Mouse (Mus musculus) kidney, embryonic 16.5 days (tissue): ENCODE measurements around the gene Pdzph1. TPM values are rescaled to one million over a fixed set of nuclear protein-coding genes. Genes with fewer than 3 reads are reported as not detected.

Experiments
- ATAC-seq: fragments of 200-750 bp; cut with Nextera tagmentation; 2 replicates; pipeline ENCODE4 v1.8.0; 2017; ENCODE audit warnings: moderate TSS enrichment; ENCODE audit not compliant: low FRiP score, low TSS enrichment
- H3K27ac ChIP-seq: fragments of 300-500 bp; sonication (generic); 2 replicates; pipeline ENCODE4 v1.5.1; 2014; ENCODE audit warnings: low read length
- H3K27me3 ChIP-seq: fragments of 300-500 bp; sonication (generic); 2 replicates; pipeline ENCODE4 v1.6.1; 2014; ENCODE audit warnings: low read length, control low read depth, mixed read lengths; ENCODE audit not compliant: insufficient read depth
- H3K36me3 ChIP-seq: fragments of 300-500 bp; sonication (generic); 2 replicates; pipeline ENCODE4 v1.6.1; 2014; ENCODE audit warnings: low read length, control low read depth, mixed read lengths; ENCODE audit not compliant: insufficient read depth
- H3K4me1 ChIP-seq: fragments of 300-500 bp; sonication (generic); 2 replicates; pipeline ENCODE4 v1.6.1; 2014; ENCODE audit warnings: low read length, control low read depth, mixed read lengths; ENCODE audit not compliant: insufficient read depth
- H3K4me2 ChIP-seq: fragments of 300-500 bp; sonication (generic); replicated peaks from 2 replicates; pipeline ENCODE4 v1.6.1; 2014; ENCODE audit warnings: low read depth, low read length
- H3K4me3 ChIP-seq: fragments of 300-500 bp; sonication (generic); 2 replicates; pipeline ENCODE4 v1.5.1; 2014; ENCODE audit warnings: mild to moderate bottlenecking, low read length
- H3K9ac ChIP-seq: fragments of 300-500 bp; sonication (generic); replicated peaks from 2 replicates; pipeline ENCODE4 v1.6.1; 2014; ENCODE audit warnings: low read length
- H3K9me3 ChIP-seq: fragments of 300-500 bp; sonication (generic); 2 replicates; pipeline ENCODE4 v1.6.1; 2016; ENCODE audit warnings: low read length, control low read depth
- WGBS: fragments of 180-500 bp; shearing (Covaris S2); extraction: QIAGEN DNeasy Blood & Tissue Kit; methylation state at CpG from one replicate; pipeline ENCODE4 v1.1.7; 2014; 5-methylcytosine and 5-hydroxymethylcytosine counted together
- polyA plus RNA-seq: library from polyadenylated mRNA; unstranded; fragments of >200 nt; fragmentation: Nextera tagmentation; extraction: Ambion mirVana; gene quantifications from 2 replicates; pipeline ENCODE4 v1.2.1, GENCODE M21; 2015

Pdzph1 gene
- not detected in 2 replicates for polyA plus RNA-seq

DNA sequence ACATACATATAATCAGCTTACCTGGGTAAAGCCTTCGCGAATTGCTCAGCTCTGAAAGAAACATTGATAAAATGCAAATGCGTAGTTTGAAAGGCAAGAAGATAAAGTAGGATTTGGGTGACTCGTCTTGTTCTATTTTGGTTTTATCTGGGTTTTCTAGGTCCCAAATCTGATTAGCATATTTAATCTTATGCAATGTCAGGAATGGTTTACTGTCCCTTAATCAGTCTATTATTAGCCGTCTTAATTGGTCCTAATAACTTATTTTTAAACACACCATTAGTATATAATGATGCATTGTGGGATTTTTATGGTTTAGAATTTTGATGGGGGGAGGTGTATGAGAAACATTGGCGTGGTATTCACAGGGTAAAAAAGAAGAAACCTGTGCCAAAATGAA is at the start of gene Pdzph1:
Gene Pdzph1 (minus strand): TSS at position 101 of the 400 bp plus-strand sequence.
- H3K27me3 ChIP-seq: no peaks in the 10 kb centered on the region
- H3K9me3 ChIP-seq: no peaks in the 10 kb centered on the region
- no peak within 1 kb of the TSS for H3K9ac ChIP-seq
- no peak within 1 kb of the TSS for H3K4me2 ChIP-seq
- no peaks in the 10 kb centered on the region for H3K4me1 ChIP-seq
- H3K27ac ChIP-seq: no peak within 1 kb of the TSS
- WGBS: 90% methylated on average over 6 of the region's 6 CpGs
- no peak within 1 kb of the TSS for H3K4me3 ChIP-seq
- no peaks in the 10 kb centered on the region for H3K36me3 ChIP-seq
- no peak for ATAC-seq

DNA sequence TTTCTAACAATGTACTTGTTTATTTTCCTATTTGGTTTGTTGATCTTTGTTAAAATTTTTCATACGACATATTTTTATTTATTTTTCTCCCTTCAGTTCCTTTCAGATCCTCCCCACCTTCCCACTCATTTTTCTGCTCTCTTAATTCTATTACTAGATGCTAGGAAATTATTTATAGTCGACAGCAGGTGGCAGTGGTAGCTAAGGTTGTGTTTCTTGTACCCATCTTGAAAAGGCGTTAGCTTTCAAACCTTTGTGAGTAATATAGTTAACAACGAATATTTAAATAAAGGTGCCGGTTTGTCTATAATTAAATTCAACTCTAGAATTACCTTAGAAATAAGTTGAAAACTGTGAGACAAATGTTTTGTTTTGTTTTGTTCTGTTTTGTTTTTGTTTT is 48.6 kb upstream of the Pdzph1 start:
- Histone ChIP-seq H3K9ac (no peak overlapping the region), H3K9me3 (no peaks in the 10 kb centered on the region), H3K27ac (no peak overlapping the region), H3K4me3 (no peak overlapping the region), H3K4me2 (no peak overlapping the region), H3K27me3 (no peaks in the 10 kb centered on the region), H3K36me3 (no peaks in the 10 kb centered on the region), H3K4me1 (no peaks in the 10 kb centered on the region)
- whole genome bisulfite sequencing: 41% methylated on average over 5 of the region's 5 CpGs
- no peak for ATAC-seq

DNA sequence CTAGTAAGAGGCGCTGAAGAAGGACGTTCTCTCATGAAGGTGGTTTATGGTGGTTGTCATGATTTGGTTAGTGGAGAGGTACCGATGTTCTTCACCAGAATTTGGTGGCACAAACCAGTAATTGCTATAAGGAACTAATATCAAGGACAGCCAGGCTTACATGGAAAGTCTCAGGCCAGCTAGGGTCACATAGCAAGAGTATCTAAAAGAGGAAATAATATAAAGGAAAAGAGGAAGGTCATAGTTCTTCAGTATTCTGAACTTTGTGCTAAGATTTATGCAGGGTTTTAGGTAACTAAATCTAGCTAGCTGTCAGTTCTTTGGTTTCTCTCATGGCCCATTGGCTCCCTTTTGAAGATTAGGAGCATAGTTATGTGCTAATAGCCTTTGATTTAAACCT is 42.3 kb upstream of the Pdzph1 start:
- H3K4me1 ChIP-seq: peaks cover 5% of the 10 kb centered on the region; the same call in 1 of the 2 replicates
- H3K9ac ChIP-seq: no peak overlapping the region
- H3K9me3 ChIP-seq: no peaks in the 10 kb centered on the region
- H3K27me3 ChIP-seq: no peaks in the 10 kb centered on the region
- H3K27ac ChIP-seq: no peak overlapping the region
- 33% methylated on average over 3 of the region's 3 CpGs for WGBS
- ATAC-seq: no peak; the same call in 1 of the 2 replicates
- no peaks in the 10 kb centered on the region for H3K36me3 ChIP-seq
- H3K4me2 ChIP-seq: no peak overlapping the region
- no peak overlapping the region for H3K4me3 ChIP-seq

DNA sequence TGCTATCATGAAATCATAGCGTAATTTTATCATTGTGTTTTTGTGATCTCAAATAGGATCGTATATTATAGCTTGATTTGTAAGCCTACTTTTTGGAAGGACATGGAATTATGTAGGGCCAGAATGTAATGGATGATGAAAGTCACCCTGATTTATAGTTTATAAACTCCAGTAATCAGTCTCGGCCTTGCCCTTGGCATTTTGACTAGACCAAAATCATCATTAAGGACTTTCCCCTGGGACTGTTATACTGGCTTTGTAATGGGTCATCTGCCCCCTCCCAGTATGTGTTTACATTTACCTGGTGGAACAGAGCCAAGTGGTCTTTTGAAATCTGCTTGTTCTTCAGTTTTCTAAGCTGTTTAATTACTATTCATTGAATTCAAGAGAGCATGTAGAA is 35.2 kb upstream of the Pdzph1 start:
- H3K9ac ChIP-seq: no peak overlapping the region
- H3K9me3 ChIP-seq: no peaks in the 10 kb centered on the region
- no peaks in the 10 kb centered on the region for H3K36me3 ChIP-seq
- WGBS: 61% methylated on average over 3 of the region's 3 CpGs
- H3K27ac ChIP-seq: no peak overlapping the region
- H3K4me1 ChIP-seq: peaks cover 16% of the 10 kb centered on the region
- no peak overlapping the region for H3K4me3 ChIP-seq
- ATAC-seq: no peak
- H3K4me2 ChIP-seq: no peak overlapping the region
- no peaks in the 10 kb centered on the region for H3K27me3 ChIP-seq

DNA sequence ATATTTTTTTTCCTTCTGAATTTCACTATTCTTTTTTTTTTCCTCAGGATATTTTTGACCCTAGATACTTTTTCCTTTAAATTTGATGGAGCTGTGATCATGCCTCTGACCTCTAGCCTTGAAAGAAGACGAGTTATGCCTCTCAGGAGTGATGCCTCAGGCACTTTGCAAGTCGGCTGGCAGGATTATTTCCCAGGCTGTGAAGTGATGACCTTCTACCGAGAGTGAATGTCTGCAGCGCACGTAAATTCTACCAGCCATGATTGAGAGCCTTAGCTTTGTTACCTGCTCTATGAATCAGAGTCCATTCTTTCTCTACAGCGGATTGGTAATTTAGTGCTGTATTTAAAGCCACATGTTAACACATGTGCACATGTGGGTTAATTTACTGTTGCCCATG is 33.3 kb upstream of the Pdzph1 start:
- H3K27me3 ChIP-seq: no peaks in the 10 kb centered on the region
- 15% methylated on average over 6 of the region's 6 CpGs for WGBS
- H3K9me3 ChIP-seq: no peaks in the 10 kb centered on the region
- H3K36me3 ChIP-seq: no peaks in the 10 kb centered on the region
- H3K4me2 ChIP-seq: no peak overlapping the region
- no peak overlapping the region for H3K9ac ChIP-seq
- peak overlapping the region; percentile 53; the same call in 1 of the 2 replicates for H3K27ac ChIP-seq
- peaks cover 16% of the 10 kb centered on the region for H3K4me1 ChIP-seq
- no peak overlapping the region for H3K4me3 ChIP-seq
- ATAC-seq: no peak

DNA sequence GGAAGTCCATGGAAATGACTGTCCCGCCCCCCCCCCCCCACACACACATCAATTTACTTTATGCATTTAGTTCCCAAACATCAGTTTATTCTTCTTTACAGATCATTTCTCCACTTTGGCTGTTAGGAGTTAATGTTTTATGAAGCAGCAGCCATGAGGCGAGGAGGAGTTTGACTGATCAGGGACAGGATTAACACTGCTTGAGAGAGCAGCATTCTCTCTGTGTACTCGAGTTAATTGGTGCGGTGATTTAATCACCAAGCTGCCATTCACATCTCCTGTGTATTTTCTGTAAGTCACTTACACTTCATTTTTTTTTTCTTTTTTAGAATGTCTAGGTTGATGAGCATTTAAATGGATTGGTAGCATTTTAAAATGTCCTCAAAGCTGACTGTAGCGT is 32.8 kb upstream of the Pdzph1 start:
- Histone ChIP-seq H3K9me3 (no peaks in the 10 kb centered on the region), H3K27ac (no peak overlapping the region), H3K27me3 (no peaks in the 10 kb centered on the region), H3K4me2 (no peak overlapping the region), H3K9ac (no peak overlapping the region), H3K4me3 (no peak overlapping the region), H3K36me3 (no peaks in the 10 kb centered on the region), H3K4me1 (peaks cover 16% of the 10 kb centered on the region)
- ATAC-seq: peak; percentile 78; the same call in 1 of the 2 replicates
- 31% methylated on average over 4 of the region's 5 CpGs for WGBS

DNA sequence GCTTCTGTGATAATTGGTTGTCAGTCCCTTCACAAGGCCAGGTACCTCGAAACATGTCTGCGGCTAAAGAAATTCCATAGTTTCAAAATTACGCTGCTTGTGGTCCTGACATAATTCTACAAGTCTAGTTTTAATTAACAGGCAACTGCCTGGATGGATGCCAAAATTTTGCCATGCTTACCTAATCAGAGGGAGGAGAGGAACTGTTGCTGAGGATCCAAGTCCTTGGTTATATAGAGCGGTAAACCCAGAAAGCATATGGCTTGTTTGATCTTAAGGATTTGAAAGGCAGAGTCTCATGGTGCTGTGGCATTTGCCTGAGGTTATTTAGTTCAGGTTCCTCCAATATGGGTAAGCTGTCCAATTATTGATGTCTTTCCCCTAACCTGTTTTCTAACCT is 27.5 kb upstream of the Pdzph1 start:
- H3K9me3 ChIP-seq: no peaks in the 10 kb centered on the region
- H3K36me3 ChIP-seq: no peaks in the 10 kb centered on the region
- H3K27ac ChIP-seq: no peak overlapping the region
- H3K27me3 ChIP-seq: no peaks in the 10 kb centered on the region
- ATAC-seq: no peak
- peaks cover 6% of the 10 kb centered on the region; the same call in 1 of the 2 replicates for H3K4me1 ChIP-seq
- H3K9ac ChIP-seq: no peak overlapping the region
- no peak overlapping the region for H3K4me2 ChIP-seq
- H3K4me3 ChIP-seq: no peak overlapping the region
- 72% methylated on average over 4 of the region's 4 CpGs for WGBS

DNA sequence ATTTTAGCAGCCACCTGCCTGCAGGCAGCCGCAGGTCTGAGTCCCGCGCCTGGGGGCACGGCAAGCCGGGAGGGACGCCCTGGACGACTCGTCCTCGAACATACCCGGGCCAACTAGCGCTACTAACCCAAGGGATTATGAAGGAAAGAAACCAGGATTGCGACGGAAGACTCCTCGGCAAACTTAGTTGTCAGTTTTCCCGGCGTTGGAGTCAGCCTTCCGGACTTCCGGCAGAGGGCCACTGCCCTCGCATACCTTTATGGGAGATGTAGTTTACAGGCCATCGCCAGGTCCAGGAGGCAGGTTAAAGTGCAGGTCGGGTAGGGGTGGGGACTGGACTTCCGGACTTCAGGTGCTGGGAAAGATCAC is 21.9 kb upstream of the Pdzph1 start, which contains the start of gene Nudt12:
Gene Nudt12 (minus strand): TSS at position 282 of the 369 bp plus-strand sequence.
- no peaks in the 10 kb centered on the region for H3K9me3 ChIP-seq
- H3K4me2 ChIP-seq: peak within 1 kb of the TSS; percentile 75
- WGBS: under 1% methylated on average over 22 of the region's 22 CpGs
- H3K4me3 ChIP-seq: peak within 1 kb of the TSS; percentile 68
- H3K27ac ChIP-seq: peak within 1 kb of the TSS; percentile 63
- no peaks in the 10 kb centered on the region for H3K36me3 ChIP-seq
- H3K27me3 ChIP-seq: no peaks in the 10 kb centered on the region
- peak; percentile 97 for ATAC-seq
- H3K9ac ChIP-seq: peak within 1 kb of the TSS; percentile 74
- H3K4me1 ChIP-seq: 0 out of 2 replicates have a peak, but pooled peaks cover 3% of the 10 kb centered on the region

DNA sequence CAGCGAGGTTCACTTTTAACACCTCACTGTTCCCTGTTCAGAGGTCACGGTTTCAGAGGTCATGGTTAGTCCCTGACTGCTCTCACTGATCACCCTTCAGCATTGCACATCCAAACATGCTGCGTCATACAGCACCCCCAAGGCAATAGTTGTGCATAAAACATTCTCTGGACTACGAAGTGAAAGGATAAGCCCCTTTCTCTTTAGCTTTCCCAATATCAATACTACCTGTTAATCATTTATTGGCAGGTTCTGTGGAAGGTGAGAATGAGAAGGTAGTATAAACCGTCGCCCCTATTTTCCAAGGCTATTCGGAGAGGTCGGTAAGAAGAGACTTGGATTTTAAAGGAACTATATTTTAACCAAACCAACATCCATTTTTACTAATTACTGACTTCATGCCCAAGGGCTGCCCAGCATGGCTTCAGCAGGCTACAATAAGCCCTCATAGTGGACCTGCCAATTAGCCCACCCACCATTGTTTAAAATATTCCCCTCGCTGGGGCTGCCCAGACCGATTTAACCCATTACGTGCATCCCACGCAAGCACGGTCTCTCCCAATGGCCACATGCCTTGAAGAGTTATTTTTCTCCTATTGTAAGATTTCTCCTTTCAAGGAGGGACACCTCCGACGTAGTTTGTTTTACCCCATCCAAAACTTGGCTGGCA is 21.4 kb upstream of the Pdzph1 start:
- no peaks in the 10 kb centered on the region for H3K27me3 ChIP-seq
- peak overlapping the region; percentile 63 for H3K27ac ChIP-seq
- peak overlapping the region; percentile 68 for H3K4me3 ChIP-seq
- H3K9me3 ChIP-seq: no peaks in the 10 kb centered on the region
- peak overlapping the region; percentile 75 for H3K4me2 ChIP-seq
- no peaks in the 10 kb centered on the region for H3K36me3 ChIP-seq
- peak; percentile 80 for ATAC-seq
- 9% methylated on average over 15 of the region's 15 CpGs for WGBS
- H3K9ac ChIP-seq: peak overlapping the region; percentile 74
- H3K4me1 ChIP-seq: 0 out of 2 replicates have a peak, but pooled peaks cover 3% of the 10 kb centered on the region

DNA sequence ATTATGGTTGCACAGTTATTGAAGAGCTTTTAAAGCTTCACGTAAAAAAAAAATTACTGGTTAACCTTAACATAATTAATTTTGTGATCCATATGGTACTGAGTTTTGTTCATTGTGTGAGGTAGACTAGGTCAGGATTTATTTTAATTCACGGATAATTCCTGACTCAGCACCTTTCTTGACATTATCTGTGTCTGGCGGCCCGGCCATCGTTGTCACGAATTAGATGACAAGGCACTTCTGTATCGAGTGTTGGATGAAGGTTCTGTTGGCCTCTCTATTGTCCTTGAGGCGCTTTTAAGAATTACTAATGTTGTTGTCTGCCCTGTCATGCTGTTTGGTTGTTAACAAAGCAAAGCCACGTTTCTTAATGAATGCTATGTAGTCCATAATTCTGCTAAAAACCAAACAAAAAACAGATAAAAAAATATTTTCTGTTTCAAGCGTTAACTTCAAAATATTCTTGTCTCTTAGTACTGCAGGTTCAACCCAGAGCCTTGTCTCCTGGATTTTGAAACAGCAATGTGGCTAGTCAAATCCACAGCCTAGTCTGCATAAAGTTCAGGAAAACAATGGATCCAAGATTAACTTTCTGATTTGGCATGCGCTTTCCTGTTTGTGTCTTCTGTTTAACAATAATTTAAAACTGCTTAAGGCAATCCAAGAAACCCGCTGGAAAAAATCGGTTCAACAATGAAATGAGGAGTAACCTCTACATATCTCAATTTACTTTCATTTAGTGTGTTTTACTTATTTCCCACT is 20.6 kb upstream of the Pdzph1 start:
- ATAC-seq: no peak
- H3K4me1 ChIP-seq: 0 out of 2 replicates have a peak, but pooled peaks cover 3% of the 10 kb centered on the region
- peak overlapping the region; percentile 75; the same call in 1 of the 2 replicates for H3K4me2 ChIP-seq
- H3K9ac ChIP-seq: no peak overlapping the region
- no peak overlapping the region for H3K4me3 ChIP-seq
- no peaks in the 10 kb centered on the region for H3K36me3 ChIP-seq
- H3K27ac ChIP-seq: no peak overlapping the region
- no peaks in the 10 kb centered on the region for H3K27me3 ChIP-seq
- H3K9me3 ChIP-seq: no peaks in the 10 kb centered on the region
- 77% methylated on average over 13 of the region's 13 CpGs for WGBS
